Mouse (Mus musculus): ENCODE data around the gene Aff3. TPM values are rescaled to one million over a fixed set of nuclear protein-coding genes. Genes with fewer than 3 reads are reported as not detected.
A peak's percentile ranks its signal among the peaks of the same experiment; 100 is the strongest.

Aff3 gene
- total and polyA plus RNA-seq, 2 experiments from 2014 or later, result 23.1 to 55.6 TPM

- DNase-seq (ENCODE audit: low spot score) (peak; percentile 41), ATAC-seq (peak; percentile 62; the same call in 1 of the 2 replicates)
- H3K4me2 ChIP-seq (ENCODE audit: low read depth, low read length), result peak overlapping the region; percentile 8; the same call in 1 of the 2 replicates
- WGBS, result 8% methylated on average over 4 of the region's 4 CpGs
- 0 out of 2 replicates have a peak, but pooled peaks cover 2% of the 10 kb centered on the region for H3K4me1 ChIP-seq (ENCODE audit: insufficient read depth, low read length)
- H3K27me3 ChIP-seq (ENCODE audit: insufficient read depth, low read length), result no peaks in the 10 kb centered on the region
- H3K4me3 ChIP-seq (ENCODE audit: low read length), result no peak overlapping the region
- no peak for TF ChIP-seq CTCF (IDR thresholded peaks at IDR 0.05; ENCODE audit: low read depth)
- H3K27ac ChIP-seq, result peak overlapping the region; percentile 52
- H3K9me3 ChIP-seq (ENCODE audit: low read length), result no peaks in the 10 kb centered on the region
- H3K9ac ChIP-seq (replicated peaks; ENCODE audit: low read length), result no peak overlapping the region
- H3K36me3 ChIP-seq (ENCODE audit: insufficient read depth, low read length), result no peaks in the 10 kb centered on the region
Observed at GRCm38 (mm10) chr1:38606741-38607140, 58.0 kb downstream of the Aff3 start.

DNA sequence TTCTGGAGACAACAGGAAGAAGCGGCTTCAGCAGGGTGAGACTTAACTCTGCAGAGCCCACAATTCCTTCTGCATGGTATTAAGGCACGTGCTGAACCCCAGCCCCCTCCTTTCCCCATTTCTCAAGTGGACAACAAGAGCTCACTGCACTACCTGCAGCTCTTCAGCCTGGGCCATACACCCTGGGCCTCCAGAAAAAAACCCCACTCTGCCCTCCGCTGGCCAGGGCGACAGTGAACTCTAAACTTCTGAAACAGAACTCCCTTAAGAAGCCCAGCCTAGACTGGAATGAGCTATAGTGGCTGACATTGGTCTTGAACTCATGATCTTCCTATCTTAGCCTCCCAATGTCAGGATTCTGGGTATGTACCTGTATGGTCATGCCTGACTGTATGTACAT is 59.3 kb downstream of the Aff3 start:
- Histone ChIP-seq H3K4me2 (ENCODE audit: low read depth, low read length) (no peak overlapping the region), H3K9me3 (ENCODE audit: low read length) (no peaks in the 10 kb centered on the region), H3K4me3 (ENCODE audit: low read length) (no peak overlapping the region), H3K36me3 (ENCODE audit: insufficient read depth, low read length) (no peaks in the 10 kb centered on the region), H3K9ac (replicated peaks; ENCODE audit: low read length) (no peak overlapping the region), H3K4me1 (ENCODE audit: insufficient read depth, low read length) (0 out of 2 replicates have a peak, but pooled peaks cover 3% of the 10 kb centered on the region), H3K27me3 (ENCODE audit: insufficient read depth, low read length) (no peaks in the 10 kb centered on the region), H3K27ac (no peak overlapping the region)
- DNase-seq (ENCODE audit: low spot score), result no peak
- 0 out of 2 replicates have a peak, but pooled peaks have one; percentile 1 for TF ChIP-seq CTCF (IDR thresholded peaks at IDR 0.05; ENCODE audit: low read depth)
- no peak for ATAC-seq
- WGBS, result 84% methylated on average over 4 of the region's 4 CpGs

DNA sequence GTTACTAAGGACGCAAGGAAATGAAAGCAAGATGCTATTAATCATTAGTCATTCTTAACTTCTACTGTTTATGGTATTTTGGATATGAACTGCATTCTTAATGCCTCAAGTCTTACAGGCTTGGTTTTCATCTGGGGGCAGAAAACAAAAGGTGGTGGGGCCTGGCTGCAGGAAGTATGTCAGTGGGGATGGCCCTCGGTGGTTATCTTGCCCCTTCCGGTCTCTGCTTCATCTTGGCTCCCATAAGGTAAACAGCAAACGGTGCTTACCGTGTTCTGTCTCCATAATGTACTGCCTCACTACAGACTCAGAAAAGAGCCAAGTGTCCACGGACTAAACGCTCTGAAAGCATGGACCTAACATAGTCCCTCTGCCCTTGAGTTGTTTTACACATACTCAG is 60.1 kb downstream of the Aff3 start:
- WGBS, result 86% methylated on average over 7 of the region's 7 CpGs
- no peaks in the 10 kb centered on the region for H3K9me3 ChIP-seq (ENCODE audit: low read length)
- H3K27ac ChIP-seq, result no peak overlapping the region
- no peak for ATAC-seq
- 0 out of 2 replicates have a peak, but pooled peaks cover 3% of the 10 kb centered on the region for H3K4me1 ChIP-seq (ENCODE audit: insufficient read depth, low read length)
- TF ChIP-seq CTCF (IDR thresholded peaks at IDR 0.05; ENCODE audit: low read depth), result no peak
- no peaks in the 10 kb centered on the region for H3K27me3 ChIP-seq (ENCODE audit: insufficient read depth, low read length)
- H3K4me2 ChIP-seq (ENCODE audit: low read depth, low read length), result no peak overlapping the region
- H3K36me3 ChIP-seq (ENCODE audit: insufficient read depth, low read length), result no peaks in the 10 kb centered on the region
- DNase-seq (ENCODE audit: low spot score), result no peak
- no peak overlapping the region for H3K4me3 ChIP-seq (ENCODE audit: low read length)
- H3K9ac ChIP-seq (replicated peaks; ENCODE audit: low read length), result no peak overlapping the region

DNA sequence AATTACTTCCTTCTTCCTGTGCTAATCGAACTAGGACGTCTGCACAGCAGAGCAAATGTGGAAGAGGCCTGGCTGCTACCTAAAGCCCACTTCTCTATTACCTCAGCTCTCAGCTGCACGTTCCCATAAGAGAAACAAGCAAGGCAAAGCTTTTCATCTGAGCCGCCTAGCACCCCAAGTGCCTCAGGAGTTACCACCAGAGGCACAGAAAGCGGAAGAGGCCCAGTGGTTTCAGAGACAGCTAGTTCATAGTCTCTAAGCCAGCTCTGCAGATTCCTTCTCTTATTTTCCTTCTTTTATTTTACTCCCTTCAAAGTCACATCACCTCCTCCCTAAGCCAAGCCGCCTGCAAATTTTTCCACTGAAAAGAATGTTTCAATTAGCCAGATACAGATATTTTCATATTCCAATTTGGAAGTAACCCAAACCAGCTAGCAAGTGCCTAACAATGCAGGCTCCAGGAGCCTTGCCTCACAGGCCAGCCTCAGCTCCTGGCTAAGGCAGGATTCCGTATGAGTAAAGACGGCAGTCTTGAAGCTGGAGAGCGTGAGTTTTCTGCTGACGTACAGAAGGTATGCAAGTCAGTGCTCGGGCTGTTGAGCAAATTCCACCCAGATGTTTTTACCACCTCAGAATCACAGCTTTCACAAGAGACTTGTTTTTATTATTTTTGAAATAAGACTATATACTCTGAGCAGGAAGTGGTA is 62.8 kb downstream of the Aff3 start:
- ATAC-seq (no peak), DNase-seq (ENCODE audit: low spot score) (no peak)
- WGBS, result 65% methylated on average over 11 of the region's 11 CpGs
- no peak overlapping the region for H3K9ac ChIP-seq (replicated peaks; ENCODE audit: low read length)
- no peak overlapping the region for H3K4me3 ChIP-seq (ENCODE audit: low read length)
- no peaks in the 10 kb centered on the region for H3K9me3 ChIP-seq (ENCODE audit: low read length)
- no peaks in the 10 kb centered on the region for H3K27me3 ChIP-seq (ENCODE audit: insufficient read depth, low read length)
- 0 out of 2 replicates have a peak, but pooled peaks cover 3% of the 10 kb centered on the region for H3K4me1 ChIP-seq (ENCODE audit: insufficient read depth, low read length)
- H3K27ac ChIP-seq, result peak overlapping the region; percentile 38; the same call in 1 of the 2 replicates
- TF ChIP-seq CTCF (IDR thresholded peaks at IDR 0.05; ENCODE audit: low read depth), result no peak
- no peak overlapping the region for H3K4me2 ChIP-seq (ENCODE audit: low read depth, low read length)
- H3K36me3 ChIP-seq (ENCODE audit: insufficient read depth, low read length), result no peaks in the 10 kb centered on the region

GRCm38 (mm10) chr1:38595311-38595710 is 69.4 kb downstream of the Aff3 start:
- Histone ChIP-seq H3K4me1 (ENCODE audit: insufficient read depth, low read length) (no peaks in the 10 kb centered on the region), H3K4me3 (ENCODE audit: low read length) (no peak overlapping the region), H3K4me2 (ENCODE audit: low read depth, low read length) (no peak overlapping the region), H3K9me3 (ENCODE audit: low read length) (no peaks in the 10 kb centered on the region), H3K27me3 (ENCODE audit: insufficient read depth, low read length) (no peaks in the 10 kb centered on the region), H3K9ac (replicated peaks; ENCODE audit: low read length) (no peak overlapping the region), H3K27ac (no peak overlapping the region), H3K36me3 (ENCODE audit: insufficient read depth, low read length) (no peaks in the 10 kb centered on the region)
- no peak for DNase-seq (ENCODE audit: low spot score)
- no peak for ATAC-seq
- TF ChIP-seq CTCF (IDR thresholded peaks at IDR 0.05; ENCODE audit: low read depth), result no peak
- WGBS, result 61% methylated on average over 3 of the region's 3 CpGs

DNA sequence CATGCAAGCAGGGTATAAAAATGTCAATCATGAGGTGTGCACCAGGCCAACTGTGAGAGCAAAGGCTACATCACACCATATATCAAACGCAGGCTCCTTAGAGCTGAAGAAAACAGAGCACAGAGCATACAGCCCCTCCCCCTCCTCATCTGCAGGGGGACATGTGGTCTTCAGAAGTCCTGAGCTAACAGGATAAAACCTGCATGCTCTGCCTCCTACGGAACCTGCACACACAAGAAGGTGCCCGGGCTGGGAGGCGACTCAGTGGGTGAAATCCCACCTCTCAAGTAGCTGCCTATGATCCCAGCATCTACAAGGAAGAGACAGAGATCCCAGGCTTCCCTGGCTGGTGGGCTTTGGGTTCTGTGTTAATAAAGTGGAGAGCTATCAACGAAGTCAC is 70.0 kb downstream of the Aff3 start:
- DNase-seq (ENCODE audit: low spot score), result no peak
- ATAC-seq, result 0 out of 2 replicates have a peak, but pooled peaks have one; percentile 24
- no peaks in the 10 kb centered on the region for H3K9me3 ChIP-seq (ENCODE audit: low read length)
- no peak overlapping the region for H3K27ac ChIP-seq
- no peak overlapping the region for H3K4me2 ChIP-seq (ENCODE audit: low read depth, low read length)
- H3K9ac ChIP-seq (replicated peaks; ENCODE audit: low read length), result no peak overlapping the region
- no peaks in the 10 kb centered on the region for H3K27me3 ChIP-seq (ENCODE audit: insufficient read depth, low read length)
- no peak for TF ChIP-seq CTCF (IDR thresholded peaks at IDR 0.05; ENCODE audit: low read depth)
- H3K4me3 ChIP-seq (ENCODE audit: low read length), result no peak overlapping the region
- no peaks in the 10 kb centered on the region for H3K36me3 ChIP-seq (ENCODE audit: insufficient read depth, low read length)
- no peaks in the 10 kb centered on the region for H3K4me1 ChIP-seq (ENCODE audit: insufficient read depth, low read length)
- WGBS, result 79% methylated on average over 5 of the region's 5 CpGs

DNA sequence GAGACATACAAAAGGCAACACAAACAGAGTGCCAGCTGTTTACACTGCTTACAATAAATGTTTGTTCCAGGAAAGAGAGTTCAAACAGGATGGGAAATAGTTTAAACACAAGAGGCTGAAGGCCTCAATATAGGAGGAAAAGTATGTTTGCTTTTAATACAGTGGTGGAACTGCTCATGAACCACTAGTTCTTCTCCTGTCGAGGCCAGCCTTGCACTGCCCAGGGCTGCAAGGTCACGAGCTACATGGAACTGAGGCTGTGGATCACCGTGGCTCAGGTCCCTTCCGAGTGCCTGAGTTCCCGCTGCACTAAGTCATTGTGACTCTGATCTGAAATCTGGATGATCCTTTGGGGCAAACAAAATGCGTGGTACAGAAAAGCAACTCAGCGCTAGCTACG is 73.6 kb downstream of the Aff3 start:
- ATAC-seq (no peak), DNase-seq (ENCODE audit: low spot score) (no peak)
- Histone ChIP-seq H3K9me3 (ENCODE audit: low read length) (no peaks in the 10 kb centered on the region), H3K27me3 (ENCODE audit: insufficient read depth, low read length) (no peaks in the 10 kb centered on the region), H3K36me3 (ENCODE audit: insufficient read depth, low read length) (no peaks in the 10 kb centered on the region), H3K4me3 (ENCODE audit: low read length) (no peak overlapping the region), H3K4me2 (ENCODE audit: low read depth, low read length) (no peak overlapping the region), H3K9ac (replicated peaks; ENCODE audit: low read length) (no peak overlapping the region), H3K27ac (no peak overlapping the region), H3K4me1 (ENCODE audit: insufficient read depth, low read length) (no peaks in the 10 kb centered on the region)
- no peak for TF ChIP-seq CTCF (IDR thresholded peaks at IDR 0.05; ENCODE audit: low read depth)
- 76% methylated on average over 8 of the region's 8 CpGs for WGBS

Data from hindbrain, postnatal 0 days (tissue).